ENCODE assay signal across 29 mouse cellular contexts in the genomic region with DNA sequence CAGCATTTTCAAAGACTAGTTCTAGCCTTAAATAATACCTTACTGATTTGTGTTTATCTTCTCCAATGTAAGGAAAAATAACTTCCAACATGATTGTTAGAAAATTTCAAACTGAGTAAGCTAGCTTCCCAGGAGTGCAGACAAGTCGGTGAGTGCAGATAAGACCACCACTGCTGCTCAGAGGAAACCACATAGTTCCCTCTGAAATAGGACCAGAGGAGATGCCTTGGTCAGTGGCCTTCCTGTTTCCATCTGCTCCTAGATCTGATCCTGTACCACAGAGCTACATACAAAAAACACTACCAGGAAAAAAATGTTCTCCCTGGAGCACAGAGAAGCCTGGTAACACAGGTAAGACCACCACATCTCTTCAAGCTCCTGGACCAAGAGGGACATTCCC. TPM values are rescaled to one million over a fixed set of nuclear protein-coding genes. Genes with fewer than 3 reads are reported as not detected.
DNase-seq lines count a peak whose midpoint lies in the region; ATAC-seq and TF ChIP-seq lines count a peak whose summit lies in the region.
"Had no signal": no experiment of that assay in that cellular context is flagged by ENCODE, and none has a peak within 500 bp of the region (broad histone marks: within the 10 kb centered on the region; RNA-seq: fewer than 3 reads in every experiment).

No protein-coding gene starts in this region.

- DNase-seq in 416B (ENCODE audit: low read depth) = peak; percentile 8
- DNase-seq in MEL (ENCODE audit: low read depth, low spot score) = peak; percentile 6
- DNase-seq in gastrocnemius, postnatal 36 days = no peak
- no peak for DNase-seq in lung, postnatal 0 days (ENCODE audit: low spot score)
- no peak for DNase-seq in spleen, postnatal 36 days (ENCODE audit: low spot score in 2 of 2)
- DNase-seq: adrenal gland, adult 2 months; adrenal gland, postnatal 10 days; adrenal gland, postnatal 25 days; B cell, adult 2 months; cerebellum, adult 11 months; cerebellum, adult 18-20 months; cerebellum, adult 8-10 months; cerebellum, adult 9-11 months; cerebellum, postnatal 14 days; cerebellum, postnatal 36 days; forebrain, postnatal 0 days had no signal

- H3K9me3 ChIP-seq in MEL (replicated peaks; ENCODE audit: insufficient read depth, low read length) = no peaks in the 10 kb centered on the region
- no peaks in the 10 kb centered on the region for H3K9me3 ChIP-seq in lung, postnatal 0 days (ENCODE audit: low read length)
- H3K9me3 ChIP-seq: embryonic facial prominence, embryonic 10.5 days; embryonic facial prominence, embryonic 12.5 days; forebrain, embryonic 13.5 days; forebrain, embryonic 15.5 days; G1E had no signal

- no peak for TF ChIP-seq CTCF in MEL (IDR thresholded peaks at IDR 0.05 in 2 of 3, conservative IDR thresholded peaks at IDR 0.05 in 1 of 3; ENCODE audit: control insufficient read depth in 1 of 3, insufficient read depth in 1 of 3, low read depth in 2 of 3, low read length in 3 of 3, poor library complexity in 1 of 3, severe bottlenecking in 1 of 3)
- no peak for TF ChIP-seq CTCF in lung, postnatal 0 days (IDR thresholded peaks at IDR 0.05)

- no peak overlapping the region for H3K27ac ChIP-seq in MEL (ENCODE audit: control insufficient read depth, low read depth, low read length)
- no peak overlapping the region for H3K27ac ChIP-seq in lung, postnatal 0 days (ENCODE audit: low read length)
- H3K27ac ChIP-seq: embryonic facial prominence, embryonic 10.5 days; embryonic facial prominence, embryonic 12.5 days; forebrain, embryonic 13.5 days; forebrain, embryonic 15.5 days had no signal

- no peaks in the 10 kb centered on the region for H3K79me2 ChIP-seq in MEL (ENCODE audit: control insufficient read depth, insufficient read depth, low read length, poor library complexity)

- no peak for TF ChIP-seq RAD21 in MEL (IDR thresholded peaks at IDR 0.05; ENCODE audit: low read depth, low read length)

- H3K36me3 ChIP-seq in MEL (ENCODE audit: control insufficient read depth in 1 of 2, insufficient read depth in 2 of 2, low read length in 2 of 2) = no peaks in the 10 kb centered on the region
- no peaks in the 10 kb centered on the region for H3K36me3 ChIP-seq in lung, postnatal 0 days (ENCODE audit: insufficient read depth, low read length)
- H3K36me3 ChIP-seq: embryonic facial prominence, embryonic 10.5 days; embryonic facial prominence, embryonic 12.5 days; forebrain, embryonic 15.5 days; G1E had no signal

- no peak overlapping the region for H3K4me2 ChIP-seq in lung, postnatal 0 days (replicated peaks; ENCODE audit: low read depth, low read length)
- H3K4me2 ChIP-seq: embryonic facial prominence, embryonic 12.5 days; forebrain, embryonic 13.5 days; forebrain, embryonic 15.5 days had no signal

- intact Hi-C loops in gastrocnemius, postnatal 36 days (cut with DNase I) = no loop called here

- H3K27me3 ChIP-seq in MEL (ENCODE audit: control insufficient read depth in 1 of 2, insufficient read depth in 2 of 2, low read length in 2 of 2) = no peaks in the 10 kb centered on the region
- H3K27me3 ChIP-seq in lung, postnatal 0 days (replicated peaks; ENCODE audit: insufficient read depth, low read length) = no peaks in the 10 kb centered on the region
- H3K27me3 ChIP-seq: CH12.LX; embryonic facial prominence, embryonic 12.5 days; forebrain, embryonic 13.5 days; forebrain, embryonic 15.5 days had no signal

- TF ChIP-seq POLR2A in MEL (IDR thresholded peaks at IDR 0.05; ENCODE audit: control insufficient read depth in 1 of 2, insufficient read depth in 1 of 2, low read depth in 1 of 2, low read length in 2 of 2, poor library complexity in 1 of 2) = no peak

- H3K9ac ChIP-seq in MEL (ENCODE audit: control insufficient read depth, low read depth, low read length, poor library complexity, severe bottlenecking) = no peak overlapping the region
- no peak overlapping the region for H3K9ac ChIP-seq in lung, postnatal 0 days (replicated peaks; ENCODE audit: low read depth)
- H3K9ac ChIP-seq: embryonic facial prominence, embryonic 12.5 days; forebrain, embryonic 13.5 days; forebrain, embryonic 15.5 days; forebrain, postnatal 0 days had no signal

- 89% methylated on average over 1 of the region's 1 CpGs for WGBS in lung, postnatal 0 days

- no peak overlapping the region for H3K4me3 ChIP-seq in MEL (ENCODE audit: control insufficient read depth in 1 of 2, insufficient read depth in 1 of 2, low read depth in 2 of 2, low read length in 2 of 2)
- no peak overlapping the region for H3K4me3 ChIP-seq in lung, postnatal 0 days (ENCODE audit: low read depth, low read length)
- H3K4me3 ChIP-seq: embryonic facial prominence, embryonic 10.5 days; embryonic facial prominence, embryonic 12.5 days; forebrain, embryonic 13.5 days; forebrain, embryonic 15.5 days had no signal

- peak; percentile 58 to 65; a peak in 3 of 4 replicates for ATAC-seq in hematopoietic stem cell, adult 5-6 weeks (replicated peaks in 1 of 2; ENCODE audit: insufficient read depth in 1 of 2, low FRiP score in 2 of 2, low TSS enrichment in 1 of 2, low read depth in 1 of 2, poor library complexity in 2 of 2, severe bottlenecking in 2 of 2)
- ATAC-seq in lung, postnatal 0 days = no peak
- ATAC-seq: CD4-positive, CD25-positive, alpha-beta regulatory T cell, adult 4 months; forebrain, embryonic 13.5 days; forebrain, embryonic 15.5 days; forebrain, postnatal 0 days had no signal

- no peaks in the 10 kb centered on the region for H3K4me1 ChIP-seq in MEL (ENCODE audit: control insufficient read depth in 1 of 2, insufficient read depth in 2 of 2, low read length in 2 of 2)
- H3K4me1 ChIP-seq in lung, postnatal 0 days (ENCODE audit: insufficient read depth, low read depth, low read length) = no peaks in the 10 kb centered on the region
- H3K4me1 ChIP-seq: embryonic facial prominence, embryonic 10.5 days; embryonic facial prominence, embryonic 12.5 days; forebrain, embryonic 13.5 days; forebrain, embryonic 15.5 days had no signal

- TF ChIP-seq EP300 in MEL (IDR thresholded peaks at IDR 0.05; ENCODE audit: low read depth in 1 of 2, low read length in 2 of 2) = peak in 1 of 2 experiments; percentile 29; a peak in 1 of 4 replicates
- TF ChIP-seq EP300 in lung, postnatal 0 days (IDR thresholded peaks at IDR 0.05) = no peak

TF ChIP-seq in MEL, 35 proteins besides CTCF, POLR2A, EP300 and RAD21:
- TF ChIP-seq NRF1 (IDR thresholded peaks at IDR 0.05; ENCODE audit: insufficient read depth, low read depth, low read length, poor library complexity, severe bottlenecking) = no peak
- no peak for TF ChIP-seq E2F4 (IDR thresholded peaks at IDR 0.05; ENCODE audit: borderline replicate concordance, low read depth, low read length)
- no peak for TF ChIP-seq MAFK (IDR thresholded peaks at IDR 0.05; ENCODE audit: borderline replicate concordance, low read depth, low read length)
- no peak for TF ChIP-seq MXI1 (IDR thresholded peaks at IDR 0.05; ENCODE audit: low read depth, low read length)
- no peak for TF ChIP-seq POLR2AphosphoS2 (IDR thresholded peaks at IDR 0.05; ENCODE audit: low read length)
- no peak for TF ChIP-seq GABPA (IDR thresholded peaks at IDR 0.05; ENCODE audit: low read depth, low read length)
- no peak for TF ChIP-seq ZNF384 (IDR thresholded peaks at IDR 0.05; ENCODE audit: low read depth, low read length)
- no peak for TF ChIP-seq POLR2AphosphoS5 (IDR thresholded peaks at IDR 0.05; ENCODE audit: borderline replicate concordance, low read depth, low read length)
- TF ChIP-seq ZKSCAN1 (IDR thresholded peaks at IDR 0.05; ENCODE audit: low read depth, low read length) = no peak
- no peak for TF ChIP-seq RCOR1 (IDR thresholded peaks at IDR 0.05; ENCODE audit: low read depth, low read length)

RNA-seq across cellular contexts. Expression of a gene that starts 10.4 kb away (rescaled TPM):
- not detected in 2 replicates for total RNA-seq in MEL (2012; rRNA removed)
- not detected for polyA plus RNA-seq in MEL (2012; ENCODE audit: insufficient read depth in 1 of 2, insufficient read length in 2 of 2, low read depth in 1 of 2, low replicate concordance in 2 of 2, missing spikeins in 1 of 2)
- total RNA-seq in hematopoietic stem cell, adult 5-6 weeks (2017) = not detected in 2 replicates
- not detected for total RNA-seq in gastrocnemius, postnatal 36 days (2021)
- not detected in 2 replicates for polyA plus RNA-seq in lung, postnatal 0 days (2015; fragmentation: Nextera tagmentation; extraction: Ambion mirVana)
- total RNA-seq: adrenal gland, adult 2 months; adrenal gland, postnatal 10 days; adrenal gland, postnatal 25 days; adrenal gland, postnatal 4 days; forebrain, postnatal 0 days had no signal
- polyA plus RNA-seq: adrenal gland, adult 2 months; brain, embryonic 14.5 days; CD4-positive, CD25-positive, alpha-beta regulatory T cell, adult 4 months; cortical plate, adult 2 months; embryonic facial prominence, embryonic 10.5 days; embryonic facial prominence, embryonic 12.5 days; forebrain, embryonic 11.5 days; forebrain, embryonic 13.5 days; forebrain, embryonic 15.5 days; forebrain, postnatal 0 days; G1E had no signal

RNA-seq across cellular contexts. Expression of a gene that starts 44.0 kb away (rescaled TPM):
- total RNA-seq in MEL (2012; rRNA removed) = not detected in 2 replicates
- polyA plus RNA-seq in MEL (2012; ENCODE audit: insufficient read depth in 1 of 2, insufficient read length in 2 of 2, low read depth in 1 of 2, low replicate concordance in 2 of 2, missing spikeins in 1 of 2) = not detected
- total RNA-seq in hematopoietic stem cell, adult 5-6 weeks (2017) = not detected in 2 replicates
- not detected for total RNA-seq in gastrocnemius, postnatal 36 days (2021)
- polyA plus RNA-seq in lung, postnatal 0 days (2015; fragmentation: Nextera tagmentation; extraction: Ambion mirVana) = not detected in 2 replicates
- total RNA-seq: adrenal gland, adult 2 months; adrenal gland, postnatal 10 days; adrenal gland, postnatal 25 days; adrenal gland, postnatal 4 days; CH12.LX; forebrain, postnatal 0 days had no signal
- polyA plus RNA-seq: adrenal gland, adult 2 months; brain, embryonic 14.5 days; CD4-positive, CD25-positive, alpha-beta regulatory T cell, adult 4 months; cortical plate, adult 2 months; embryonic facial prominence, embryonic 10.5 days; embryonic facial prominence, embryonic 12.5 days; embryonic facial prominence, embryonic 14.5 days; forebrain, embryonic 13.5 days; forebrain, embryonic 15.5 days; forebrain, postnatal 0 days; G1E had no signal

Comparison
In these comparisons a context has a peak if more than half of its experiments do, and no peak if none do; other contexts are left out.
1. DNase-seq: peak in 416B (single experiment) and MEL (single experiment); none in gastrocnemius, postnatal 36 days (0 of 2), lung, postnatal 0 days (single experiment) and spleen, postnatal 36 days (0 of 2).